Mouse (Mus musculus) G1E-ER4 (cell line): ENCODE data around the gene Cdh24. TPM values are rescaled to one million over a fixed set of nuclear protein-coding genes. Genes with fewer than 3 reads are reported as not detected.

ENCODE experiments used
- GATA1 ChIP-seq: IDR thresholded peaks from one replicate; pipeline ENCODE4 v1.8.0; 2012; ENCODE audit warnings: low read length, inconsistent platforms
- polyA plus RNA-seq: library from polyadenylated mRNA; stranded (reverse); fragments of >175 nt; gene quantifications from 2 replicates; pipeline ENCODE4 v1.2.3, GENCODE M21; 2012

Cdh24 gene
- polyA plus RNA-seq, 1 experiment, result 2.8 TPM

- no peak for TF ChIP-seq GATA1
These were observed 9.7 kb upstream of the Cdh24 start for GRCm38 (mm10) chr14:54650621-54651454.

DNA sequence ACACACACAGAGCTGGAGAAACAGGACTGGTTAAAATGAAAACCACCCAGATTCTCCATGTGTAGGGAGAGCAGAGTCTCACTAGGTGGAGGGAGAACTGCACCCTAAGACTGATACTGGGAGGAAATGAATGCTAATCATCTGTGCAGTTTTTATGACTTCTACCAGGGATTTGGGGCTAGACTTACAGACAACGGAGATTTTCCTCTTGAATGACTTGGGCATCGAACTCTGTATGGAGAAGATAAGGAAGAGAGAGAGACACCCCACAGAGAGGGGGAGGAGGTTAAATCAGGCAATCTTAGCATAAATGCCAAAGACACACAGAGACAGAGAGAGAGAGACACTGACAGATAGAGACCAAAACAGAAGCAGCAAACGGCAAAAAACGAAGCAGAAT, 6.7 kb upstream of the Cdh24 start:
- peak; percentile 62 for TF ChIP-seq GATA1

GRCm38 (mm10) chr14:54646898-54647636, 5.9 kb upstream of the Cdh24 start:
- TF ChIP-seq GATA1, result no peak

GRCm38 (mm10) chr14:54646455-54646854, 5.3 kb upstream of the Cdh24 start:
- TF ChIP-seq GATA1, result no peak

GRCm38 (mm10) chr14:54644294-54644693, 3.1 kb upstream of the Cdh24 start:
- TF ChIP-seq GATA1, result no peak

DNA sequence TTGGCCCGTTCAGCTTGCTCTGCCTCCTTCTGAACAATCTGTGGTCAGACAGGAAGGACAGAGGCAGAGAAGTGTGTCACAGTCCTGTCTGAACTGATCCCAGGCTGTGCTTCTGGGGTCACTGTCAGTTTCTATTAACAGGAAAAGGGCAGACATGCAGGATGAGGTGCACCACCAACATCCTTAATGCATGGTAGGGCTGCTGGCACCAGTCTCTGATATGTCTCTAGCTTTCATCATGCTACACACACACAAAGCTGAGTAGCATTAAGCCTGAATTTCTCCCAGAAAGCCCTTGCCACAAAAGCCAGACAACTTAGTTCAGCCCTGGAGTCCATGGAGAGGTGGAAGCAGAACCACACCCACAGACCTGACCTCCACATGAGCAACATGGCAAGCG, 1.8 kb upstream of the Cdh24 start:
- no peak for TF ChIP-seq GATA1

DNA sequence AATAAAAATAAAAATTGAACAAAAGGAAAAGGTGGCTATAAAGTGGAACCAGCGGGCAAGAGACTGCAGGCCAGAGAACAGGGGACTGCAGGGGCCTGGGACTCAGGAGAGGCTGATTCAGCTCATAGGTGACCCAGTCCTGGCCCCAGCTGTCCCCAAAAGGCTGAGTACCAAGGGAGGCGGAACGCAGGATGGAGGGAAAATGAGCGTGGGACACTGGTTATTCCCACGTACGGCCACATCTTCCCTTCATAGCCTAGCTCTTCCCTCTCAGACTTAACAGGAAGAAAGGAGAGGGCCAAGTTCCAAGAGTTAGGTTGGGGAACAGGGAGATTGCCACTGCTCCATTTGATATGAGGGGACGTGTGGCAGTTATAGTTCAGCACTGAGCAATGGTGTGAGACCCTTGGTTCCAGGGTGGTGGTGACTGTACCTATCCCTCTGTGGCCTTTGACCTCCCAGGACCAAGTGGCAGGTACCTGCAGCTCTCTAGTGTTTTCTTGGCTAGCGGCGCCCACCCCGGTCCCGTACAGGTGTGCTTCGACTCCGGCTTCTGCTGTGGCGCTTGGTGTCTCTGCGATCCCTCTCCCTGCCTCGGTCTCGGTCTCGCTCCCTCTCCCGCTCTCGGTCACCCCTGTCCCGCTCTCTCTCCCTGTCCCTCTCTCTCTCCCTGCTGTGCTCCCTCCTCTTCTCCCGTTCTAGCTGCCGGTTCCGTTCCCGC, 1.2 kb upstream of the Cdh24 start:
- no peak for TF ChIP-seq GATA1

DNA sequence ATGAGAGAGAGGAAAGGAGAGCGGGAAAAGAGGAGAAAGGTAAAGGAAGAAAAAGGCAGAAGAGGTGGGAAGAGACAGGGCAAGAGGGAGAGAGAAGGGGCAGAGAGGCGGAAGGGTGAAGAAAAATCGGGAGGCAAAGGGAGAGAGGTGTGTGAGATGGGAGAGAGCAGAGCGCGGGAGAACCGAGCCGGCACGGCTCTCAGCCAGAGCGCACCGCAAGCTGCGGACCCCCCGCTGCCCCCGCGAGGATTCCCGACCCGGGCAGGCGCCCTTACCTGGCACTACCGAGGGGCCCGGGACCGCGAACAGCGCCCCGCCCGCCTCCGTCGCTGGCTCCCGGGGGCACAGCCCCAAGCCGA, 239 bp downstream of the Cdh24 start, which contains the start of gene Gm17606:
Gene Gm17606 (plus strand): TSS at position 7 of the 359 bp plus-strand sequence.
- TF ChIP-seq GATA1, result no peak

DNA sequence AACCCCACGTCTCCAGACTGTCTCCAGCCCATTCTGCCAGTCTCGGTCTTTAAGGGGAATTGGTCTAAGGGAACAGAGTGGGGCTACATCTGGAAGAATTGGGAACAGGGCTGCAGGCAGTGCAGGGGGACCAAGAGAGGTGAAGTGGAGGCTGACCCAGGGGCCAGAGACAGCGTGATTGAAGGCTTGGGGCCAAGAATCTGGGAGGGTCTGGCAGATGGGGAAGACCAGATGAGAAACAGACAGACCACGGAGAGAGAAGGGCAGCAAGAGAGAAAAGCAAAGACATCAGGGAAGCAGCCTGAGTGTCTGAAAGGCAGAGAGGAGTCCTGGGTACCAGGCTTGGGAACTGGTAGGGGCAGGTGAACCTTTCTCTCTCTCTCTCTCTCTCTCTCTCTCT, 1.0 kb downstream of the Cdh24 start:
- TF ChIP-seq GATA1, result no peak

DNA sequence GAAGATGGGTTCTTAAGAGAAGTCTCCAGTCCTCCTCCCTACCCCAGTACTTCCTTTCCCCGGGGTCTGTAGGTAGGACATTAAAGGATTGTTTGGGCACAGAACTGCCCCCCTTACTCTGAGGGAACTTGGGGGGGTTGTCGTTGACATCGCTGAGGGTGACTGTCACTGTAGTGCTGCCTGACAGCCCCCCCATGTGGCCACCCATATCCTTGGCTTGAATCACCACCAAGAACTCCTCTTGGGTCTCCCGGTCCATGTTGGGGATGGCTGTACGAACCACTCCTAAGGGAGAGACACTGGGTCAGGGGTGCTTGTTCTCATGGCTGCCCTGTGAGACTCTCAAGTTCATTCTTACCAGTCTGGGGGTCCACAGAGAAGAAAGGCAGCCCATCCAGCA, 3.0 kb downstream of the Cdh24 start:
- TF ChIP-seq GATA1, result no peak

- no peak for TF ChIP-seq GATA1
These were observed 4.2 kb downstream of the Cdh24 start for GRCm38 (mm10) chr14:54636954-54637353.

DNA sequence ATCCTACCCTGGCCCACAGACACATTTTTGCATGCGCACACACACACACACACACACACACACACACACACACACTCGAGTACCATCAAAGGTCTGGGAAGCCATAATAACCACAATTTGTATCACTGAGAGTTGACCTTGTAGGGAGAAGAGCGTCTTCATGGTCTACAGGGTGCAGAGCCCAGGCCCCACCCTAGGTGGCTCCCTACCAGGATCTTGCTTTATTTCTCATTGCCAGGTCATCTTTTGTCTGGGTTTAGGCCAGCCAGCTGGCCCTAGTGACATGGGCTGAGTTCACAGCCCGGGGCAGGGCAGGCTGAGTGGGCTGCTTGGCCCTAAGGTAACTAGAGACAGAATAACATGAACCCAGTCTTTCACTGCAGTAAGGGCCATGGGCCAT, 7.0 kb downstream of the Cdh24 start:
- TF ChIP-seq GATA1, result no peak

DNA sequence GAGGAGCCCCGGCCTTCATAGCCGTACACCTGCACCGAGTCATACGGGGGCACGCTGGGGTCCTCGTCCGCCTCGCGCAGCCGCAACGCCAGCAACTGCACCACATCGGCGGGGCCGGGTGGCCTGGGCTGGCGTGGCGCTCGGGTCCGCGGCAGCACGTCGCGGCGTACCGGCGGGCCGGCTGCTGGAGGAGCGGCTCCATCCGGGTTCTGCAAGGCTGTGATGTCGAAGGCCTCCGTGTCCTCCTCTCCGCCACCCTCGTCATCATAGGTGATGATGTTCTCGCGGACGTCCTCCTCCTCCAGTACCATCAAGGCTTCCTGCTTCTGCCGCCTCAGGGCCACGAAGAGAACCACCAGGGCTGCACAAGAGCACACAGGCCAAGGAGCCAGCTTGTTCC, 8.9 kb downstream of the Cdh24 start:
- TF ChIP-seq GATA1, result no peak

- no peak for TF ChIP-seq GATA1
These were observed 9.9 kb downstream of the Cdh24 start for GRCm38 (mm10) chr14:54631240-54631599.

DNA sequence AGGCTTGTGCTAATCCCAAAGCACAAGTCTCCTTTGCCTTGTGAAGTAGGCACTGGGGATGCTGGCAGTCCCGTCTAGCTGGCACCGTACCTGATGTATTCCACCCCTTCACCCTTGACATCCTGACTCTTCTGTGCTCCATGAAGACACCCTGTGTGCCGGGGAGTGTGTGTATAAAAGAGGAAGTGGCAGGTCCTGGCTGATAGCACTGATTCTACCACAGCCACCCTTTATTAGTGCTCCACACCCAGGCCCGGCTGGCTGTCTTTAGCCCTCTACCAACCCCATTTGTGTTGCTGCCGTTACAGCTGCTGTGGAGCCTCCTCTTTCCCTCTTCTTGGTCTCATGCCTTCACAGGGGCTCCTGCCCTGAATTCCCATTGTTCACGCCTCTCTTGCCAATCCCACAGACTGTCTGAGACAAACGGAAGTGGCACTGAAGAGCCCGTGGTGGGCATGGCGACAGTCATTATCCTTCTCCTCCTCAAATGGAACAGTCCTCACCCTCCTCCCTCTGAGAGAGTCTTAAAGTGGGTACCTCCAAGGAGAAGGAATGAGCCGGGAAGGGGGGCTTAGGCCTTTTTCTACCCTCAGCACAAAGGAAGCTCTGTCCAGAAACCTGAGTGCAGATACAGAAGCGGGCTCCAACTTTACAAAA, 10.5 kb downstream of the Cdh24 start:
- TF ChIP-seq GATA1, result no peak

DNA sequence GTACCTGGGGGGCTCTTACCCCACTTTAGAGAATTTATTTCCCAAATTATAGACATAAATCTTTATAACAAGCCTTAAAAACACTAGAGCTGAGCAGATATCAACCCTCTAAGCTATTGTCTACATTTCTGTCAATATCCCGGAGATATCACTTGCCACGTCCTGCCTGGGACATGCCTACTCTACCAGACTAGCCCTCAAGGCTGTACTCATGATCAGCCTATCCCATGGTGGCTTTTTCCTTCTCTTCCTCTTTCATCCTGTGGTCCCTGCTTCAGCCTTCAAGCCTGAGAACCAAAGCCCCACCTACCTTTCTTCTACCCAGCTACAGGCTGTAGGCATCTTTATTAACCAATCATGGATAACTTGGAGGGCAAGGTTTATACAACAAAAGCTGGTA, 11.4 kb downstream of the Cdh24 start:
- no peak for TF ChIP-seq GATA1
